Mouse (Mus musculus) lung, postnatal 0 days (tissue): ENCODE results near the gene Maff.

ENCODE experiments used
- CTCF ChIP-seq: IDR thresholded peaks from 2 replicates; pipeline ENCODE4 v1.5.1; 2016; ENCODE audit warnings: antibody characterized with exemption, mild to moderate bottlenecking
- EP300 ChIP-seq: IDR thresholded peaks from 2 replicates; pipeline ENCODE4 v1.6.1; 2016; ENCODE audit warnings: antibody characterized with exemption, mild to moderate bottlenecking, control low read depth

DNA sequence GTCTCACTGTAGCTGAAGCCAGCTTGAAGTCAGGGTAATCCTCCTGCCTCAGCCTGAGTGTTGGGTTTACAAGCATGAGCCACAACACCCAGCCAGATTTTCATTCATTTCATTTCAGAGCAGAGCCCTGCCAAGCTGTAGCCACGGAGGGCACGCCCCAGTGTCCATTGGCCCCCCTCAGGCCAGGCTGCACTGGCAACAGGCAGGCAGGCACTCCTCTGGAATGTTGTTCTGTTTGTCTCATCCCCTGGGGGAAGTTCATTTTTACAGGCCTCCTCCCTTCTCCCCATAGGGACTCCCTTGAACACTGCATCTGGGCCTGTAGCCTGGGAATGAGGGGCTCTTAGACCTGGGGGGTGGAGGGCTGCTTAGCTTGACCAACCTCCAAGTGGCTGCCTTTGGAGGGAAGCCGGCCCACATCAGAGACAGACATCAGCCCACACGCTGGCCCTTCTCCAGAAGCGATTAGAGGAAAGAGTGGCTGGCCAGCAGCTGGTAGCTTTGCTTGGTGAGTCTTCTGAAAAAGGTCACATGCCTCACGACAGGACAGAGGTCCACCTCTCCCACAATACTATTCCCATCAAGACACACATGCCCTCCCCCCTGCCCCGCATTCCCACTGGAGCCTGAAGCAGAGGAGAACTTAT is 45.1 kb downstream of the Maff start:
- TF ChIP-seq CTCF (no peak), EP300 (0 out of 2 replicates have a peak, but pooled peaks have one; percentile 18)
